Mouse (Mus musculus): ENCODE measurements around the gene Cacng7. TPM values are rescaled to one million over a fixed set of nuclear protein-coding genes. Genes with fewer than 3 reads are reported as not detected.
"Not testable (repeated sequence)": the region's sequence is repeated elsewhere in the genome, so short reads cannot be mapped to it uniquely, and the experiment has no call there.

Cacng7 gene
- 0.48 and 0.49 TPM in 2 replicates for polyA plus RNA-seq (2015; fragmentation: Nextera tagmentation; extraction: Ambion mirVana)

DNA sequence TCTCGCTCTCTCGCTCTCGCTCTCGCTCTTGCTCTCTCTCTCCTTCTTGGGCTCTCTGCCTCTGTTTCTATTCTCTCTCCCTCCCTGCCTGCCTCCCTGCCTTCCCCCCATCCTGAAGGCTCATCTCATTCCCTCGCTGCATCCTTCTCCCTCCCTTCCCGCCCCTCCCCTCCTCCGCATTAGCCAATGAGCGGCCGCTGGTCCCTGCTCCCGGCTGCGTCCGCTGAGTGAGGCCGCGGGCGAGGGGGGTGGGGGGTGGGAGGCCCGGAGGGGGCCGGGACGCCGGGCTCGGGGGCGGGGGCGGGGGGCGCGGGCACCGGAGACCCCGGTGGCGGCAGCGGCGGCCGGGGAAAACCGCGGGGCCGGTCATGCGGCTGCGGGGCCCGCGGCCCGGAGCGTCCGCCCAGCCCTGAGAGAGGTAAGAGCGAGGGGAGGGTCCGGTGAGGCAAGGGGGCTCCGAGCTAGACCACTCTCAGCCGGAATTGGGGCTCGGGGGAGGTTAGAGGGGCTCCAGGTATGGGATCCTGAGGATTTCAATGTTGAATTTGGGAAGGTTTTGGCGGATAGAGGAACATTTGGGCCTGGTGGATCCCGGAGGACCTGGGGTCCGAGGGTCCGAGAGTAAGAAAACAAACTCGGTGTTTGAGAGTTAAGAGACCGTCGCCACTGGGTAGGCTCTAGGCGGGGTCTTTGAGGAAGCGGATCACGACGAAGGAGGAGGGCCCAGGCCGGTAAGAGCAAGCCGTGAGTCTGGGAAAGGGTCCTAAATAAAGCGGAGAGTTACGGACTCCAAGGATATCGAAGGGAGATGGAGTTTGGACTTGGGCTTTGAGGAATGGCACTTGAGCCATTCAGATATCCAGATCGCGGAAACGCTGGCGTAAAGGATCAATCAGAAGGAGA is at the start of gene Cacng7:
Cacng7 (plus strand) TSS at position 337 of the 903 bp plus-strand sequence.
- Histone ChIP-seq H3K9ac (peak within 1 kb of the TSS; percentile 42), H3K4me3 (peak within 1 kb of the TSS; percentile 58), H3K4me1 (peaks cover 25% of the 10 kb centered on the region), H3K9me3 (no peaks in the 10 kb centered on the region), H3K4me2 (peak within 1 kb of the TSS; percentile 67), H3K36me3 (no peaks in the 10 kb centered on the region), H3K27ac (peak within 1 kb of the TSS; percentile 53), H3K27me3 (peaks cover 38% of the 10 kb centered on the region)
- under 1% methylated on average over 51 of the region's 65 CpGs for WGBS
- peak; percentile 80 for ATAC-seq (ENCODE audit: borderline replicate concordance, extremely low read depth, low FRiP score, low TSS enrichment)

DNA sequence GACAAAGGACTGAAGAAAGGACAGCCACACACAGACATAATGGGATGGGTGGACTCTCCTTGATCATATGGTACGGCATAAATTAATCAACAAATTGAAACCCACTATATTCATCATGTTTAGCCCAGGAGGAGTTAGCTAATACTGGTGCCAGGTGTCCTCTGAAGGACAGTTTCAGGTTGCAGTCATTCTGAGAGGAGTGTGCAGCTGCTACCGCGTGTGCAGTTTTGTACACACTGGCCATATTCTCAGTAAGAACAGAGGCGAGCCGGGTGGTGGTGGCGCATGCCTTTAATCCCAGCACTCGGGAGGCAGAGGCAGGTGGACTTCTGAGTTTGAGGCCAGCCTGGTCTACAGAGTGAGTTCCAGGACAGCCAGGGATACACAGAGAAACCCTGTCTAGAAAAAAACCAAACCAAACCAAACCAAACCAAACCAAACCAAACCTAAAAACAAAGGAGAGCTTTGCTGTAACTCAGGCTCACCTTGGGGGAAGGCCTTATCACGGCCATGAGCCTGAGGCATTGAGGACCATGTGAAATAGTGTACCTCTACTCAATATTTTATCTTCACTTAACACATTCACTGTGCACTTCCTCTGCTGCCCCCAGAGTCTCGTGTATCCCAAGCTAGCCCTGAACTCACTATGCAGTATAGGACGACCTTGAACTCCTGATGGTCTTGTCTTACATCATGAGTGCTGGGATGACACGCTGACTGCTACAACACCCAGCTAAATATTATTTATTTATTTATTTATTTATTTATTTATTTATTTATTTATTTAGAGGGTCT is 49.5 kb upstream of the Cacng7 start:
- ATAC-seq (ENCODE audit: borderline replicate concordance, extremely low read depth, low FRiP score, low TSS enrichment), result no peak
- whole genome bisulfite sequencing, result 84% methylated on average over 11 of the region's 11 CpGs
- H3K4me2 ChIP-seq, result no peak overlapping the region

DNA sequence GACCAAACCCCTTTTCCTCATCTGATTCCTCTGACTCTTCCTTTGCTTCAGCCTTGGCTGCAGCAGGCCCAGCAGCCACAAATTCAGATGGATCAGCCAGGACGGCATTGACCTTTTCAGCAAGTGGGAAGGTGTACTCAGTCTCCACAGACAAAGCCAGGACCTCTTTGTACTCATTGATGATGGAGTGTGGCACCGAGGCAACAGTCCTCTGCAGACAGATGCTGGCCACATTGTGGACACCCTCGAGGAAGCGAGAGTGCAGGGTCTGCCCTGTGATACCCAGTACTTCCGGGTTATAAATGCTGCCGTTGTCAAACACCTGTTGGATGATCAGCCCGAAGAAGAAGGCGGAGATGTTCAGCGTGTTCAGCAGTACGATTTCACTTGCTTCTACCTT is 48.2 kb upstream of the Cacng7 start:
- Histone ChIP-seq H3K4me2 (no peak overlapping the region), H3K36me3 (no peaks in the 10 kb centered on the region), H3K4me1 (peaks cover 22% of the 10 kb centered on the region), H3K27ac (no peak overlapping the region), H3K27me3 (no peaks in the 10 kb centered on the region), H3K9me3 (no peaks in the 10 kb centered on the region), H3K9ac (no peak overlapping the region), H3K4me3 (no peak overlapping the region)
- 83% methylated on average over 10 of the region's 10 CpGs for WGBS
- ATAC-seq (ENCODE audit: borderline replicate concordance, extremely low read depth, low FRiP score, low TSS enrichment), result no peak

More for the DNA sequence above, 49.5 kb upstream of the Cacng7 start:
- Histone ChIP-seq H3K27me3 (no peaks in the 10 kb centered on the region), H3K27ac (no peak overlapping the region), H3K4me1 (peaks cover 14% of the 10 kb centered on the region), H3K9me3 (no peaks in the 10 kb centered on the region), H3K4me3 (no peak overlapping the region), H3K9ac (no peak overlapping the region), H3K36me3 (no peaks in the 10 kb centered on the region)

DNA sequence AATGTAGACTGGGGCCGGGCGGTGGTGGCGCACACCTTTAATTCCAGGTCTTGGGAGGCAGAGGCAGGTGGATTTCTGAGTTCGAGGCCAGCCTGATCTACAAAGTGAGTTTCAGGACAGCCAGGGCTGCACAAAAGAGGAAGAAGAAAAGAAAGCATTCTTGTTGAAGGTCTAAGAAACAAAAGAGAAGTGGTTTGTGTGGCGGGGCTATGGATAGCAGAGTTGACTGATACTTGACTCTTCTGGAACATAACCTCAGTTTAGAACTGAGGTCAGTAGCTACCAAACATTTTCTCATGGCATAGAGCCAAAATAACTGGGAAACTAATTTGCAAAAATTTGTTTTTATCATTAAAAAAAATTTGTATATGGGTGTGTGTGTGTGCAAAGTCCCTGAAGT is 46.7 kb upstream of the Cacng7 start:
- WGBS, result 89% methylated on average over 5 of the region's 5 CpGs
- Histone ChIP-seq H3K9me3 (no peaks in the 10 kb centered on the region), H3K4me3 (no peak overlapping the region), H3K4me1 (peaks cover 22% of the 10 kb centered on the region), H3K27me3 (no peaks in the 10 kb centered on the region), H3K36me3 (no peaks in the 10 kb centered on the region), H3K9ac (no peak overlapping the region), H3K27ac (no peak overlapping the region), H3K4me2 (no peak overlapping the region)
- no peak for ATAC-seq (ENCODE audit: borderline replicate concordance, extremely low read depth, low FRiP score, low TSS enrichment)

DNA sequence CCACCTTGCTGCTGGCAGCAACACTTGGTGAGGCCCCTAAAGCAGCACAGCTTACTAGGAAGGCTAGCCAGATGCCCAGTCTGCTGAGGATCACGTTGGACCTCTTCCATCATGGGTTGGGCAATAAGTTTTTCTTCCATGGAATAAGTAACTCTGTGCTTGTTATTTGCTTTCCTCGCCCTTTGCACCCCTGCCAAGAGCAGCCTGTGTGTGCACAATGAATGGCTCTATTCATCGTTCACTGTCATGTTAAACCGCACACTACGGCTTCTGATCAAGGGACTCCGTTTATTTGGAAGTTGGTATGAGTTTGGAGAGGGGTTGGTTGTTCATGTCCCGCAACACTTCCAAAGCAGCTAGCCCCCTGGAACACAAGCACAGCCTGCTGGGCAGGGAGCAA is 45.6 kb upstream of the Cacng7 start:
- H3K9me3 ChIP-seq, result no peaks in the 10 kb centered on the region
- ATAC-seq (ENCODE audit: borderline replicate concordance, extremely low read depth, low FRiP score, low TSS enrichment), result no peak
- 49% methylated on average over 7 of the region's 7 CpGs for WGBS

DNA sequence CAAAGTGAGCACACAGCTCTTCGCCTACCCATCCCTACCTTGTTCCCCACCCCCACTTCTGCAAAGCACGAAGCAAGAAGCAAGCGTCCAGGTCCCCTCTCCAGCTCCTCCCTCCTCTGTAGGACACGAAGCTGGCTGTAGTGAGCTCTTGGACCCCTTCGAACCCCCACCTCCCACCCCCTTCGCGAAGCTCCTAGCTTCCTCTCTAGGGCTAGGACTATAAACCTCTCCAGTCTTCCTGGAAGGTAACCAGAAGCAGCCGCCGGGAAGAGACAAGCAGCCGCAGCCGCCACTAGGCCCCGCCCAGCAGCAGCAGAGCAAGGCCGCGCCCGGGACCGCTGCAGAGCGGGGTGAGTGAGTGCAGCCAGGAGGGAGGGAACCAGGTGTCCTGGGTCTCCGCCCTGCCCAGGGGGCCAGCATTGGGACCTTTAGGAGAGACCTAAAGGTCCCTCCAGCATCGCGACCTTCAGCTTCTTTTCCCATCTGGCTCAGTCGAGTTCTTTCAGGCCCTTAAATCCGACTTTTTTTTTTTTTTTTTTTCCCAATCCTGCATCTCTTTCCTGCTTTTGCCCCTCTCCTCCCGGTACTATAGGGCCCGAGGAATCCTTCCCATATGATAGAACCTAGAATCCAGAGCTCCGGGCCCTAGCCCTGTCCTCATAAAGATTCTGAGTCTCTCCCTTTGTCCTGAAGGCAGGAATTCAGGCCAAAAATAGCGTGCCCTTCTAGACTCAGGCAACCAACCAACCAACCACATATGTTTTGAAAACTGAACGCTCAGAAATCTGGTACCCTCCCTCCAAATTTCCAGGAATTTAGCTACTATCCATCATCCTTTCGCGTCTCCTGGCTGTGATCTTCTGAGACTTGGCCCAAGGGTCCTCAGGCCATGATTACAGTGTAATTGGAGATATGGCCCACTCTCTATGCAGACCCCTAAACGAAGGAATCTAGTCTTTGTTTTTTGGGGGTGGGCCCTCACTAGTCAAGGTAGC is 43.5 kb upstream of the Cacng7 start, which contains the start of the genes Myadm and Prkcg:
Myadm (plus strand) TSS at position 105 of the 995 bp plus-strand sequence.
Prkcg (plus strand) TSS at position 204 of the 995 bp plus-strand sequence.
- peak within 1 kb of the TSS; percentile 55 for H3K4me3 ChIP-seq
- H3K9ac ChIP-seq, result peak within 1 kb of the TSS; percentile 56
- peaks cover 4% of the 10 kb centered on the region for H3K36me3 ChIP-seq
- ATAC-seq (ENCODE audit: borderline replicate concordance, extremely low read depth, low FRiP score, low TSS enrichment), result peak; percentile 19; the same call in 1 of the 2 replicates
- WGBS, result 3% methylated on average over 30 of the region's 30 CpGs
- peak within 1 kb of the TSS; percentile 94 for H3K27ac ChIP-seq
- peak within 1 kb of the TSS; percentile 58 for H3K4me2 ChIP-seq
- H3K4me1 ChIP-seq, result peaks cover 36% of the 10 kb centered on the region
- no peaks in the 10 kb centered on the region for H3K9me3 ChIP-seq
- H3K27me3 ChIP-seq, result no peaks in the 10 kb centered on the region

More for the DNA sequence above, 45.6 kb upstream of the Cacng7 start:
- Histone ChIP-seq H3K4me2 (no peak overlapping the region), H3K9ac (no peak overlapping the region), H3K27ac (no peak overlapping the region), H3K27me3 (no peaks in the 10 kb centered on the region), H3K4me1 (peaks cover 26% of the 10 kb centered on the region), H3K4me3 (no peak overlapping the region), H3K36me3 (no peaks in the 10 kb centered on the region)

DNA sequence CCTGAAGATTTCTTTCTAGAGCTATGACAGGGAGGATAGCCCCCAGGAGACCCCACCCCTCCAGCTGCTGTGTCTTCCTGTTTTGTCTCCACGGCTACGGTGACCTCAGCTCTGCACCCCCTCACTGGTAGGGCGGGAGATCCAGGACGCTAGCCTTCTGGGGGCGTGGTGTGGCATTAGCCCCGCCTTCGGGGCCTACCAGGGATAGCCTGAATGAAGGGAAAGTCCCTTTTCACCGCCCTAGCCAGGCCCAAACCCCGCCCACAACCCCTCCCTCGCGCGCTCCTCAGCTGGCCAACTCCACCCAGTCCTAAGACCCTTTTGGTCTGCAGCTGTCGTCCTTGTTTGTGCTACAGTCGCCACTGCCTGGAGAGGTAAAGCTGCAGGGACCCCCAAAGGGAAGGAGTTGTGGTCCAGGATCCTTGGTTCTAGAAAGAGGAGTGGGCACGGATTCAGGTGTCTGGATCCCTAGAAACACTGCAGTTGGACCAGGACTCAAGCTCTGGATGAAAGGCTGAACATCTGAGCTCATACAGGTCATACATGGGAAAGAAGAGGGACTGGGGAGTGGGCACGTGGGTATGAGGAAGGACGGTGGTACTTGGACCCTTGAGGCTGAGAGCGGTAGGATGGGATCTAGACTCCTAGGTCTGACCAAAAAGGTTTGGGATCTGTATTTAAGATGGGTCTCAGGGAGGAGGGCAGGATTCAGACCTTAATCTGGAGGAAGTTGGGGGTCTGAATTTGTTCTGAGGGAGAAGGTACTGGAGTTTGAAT is 42.3 kb upstream of the Cacng7 start:
- H3K4me3 ChIP-seq, result peak overlapping the region; percentile 55
- peak overlapping the region; percentile 58 for H3K4me2 ChIP-seq
- peaks cover 13% of the 10 kb centered on the region for H3K36me3 ChIP-seq
- WGBS, result under 1% methylated on average over 18 of the region's 18 CpGs
- H3K9ac ChIP-seq, result peak overlapping the region; percentile 56
- peak; percentile 86 for ATAC-seq (ENCODE audit: borderline replicate concordance, extremely low read depth, low FRiP score, low TSS enrichment)
- H3K4me1 ChIP-seq, result peaks cover 42% of the 10 kb centered on the region
- H3K27ac ChIP-seq, result peak overlapping the region; percentile 94
- H3K27me3 ChIP-seq, result no peaks in the 10 kb centered on the region
- H3K9me3 ChIP-seq, result no peaks in the 10 kb centered on the region

DNA sequence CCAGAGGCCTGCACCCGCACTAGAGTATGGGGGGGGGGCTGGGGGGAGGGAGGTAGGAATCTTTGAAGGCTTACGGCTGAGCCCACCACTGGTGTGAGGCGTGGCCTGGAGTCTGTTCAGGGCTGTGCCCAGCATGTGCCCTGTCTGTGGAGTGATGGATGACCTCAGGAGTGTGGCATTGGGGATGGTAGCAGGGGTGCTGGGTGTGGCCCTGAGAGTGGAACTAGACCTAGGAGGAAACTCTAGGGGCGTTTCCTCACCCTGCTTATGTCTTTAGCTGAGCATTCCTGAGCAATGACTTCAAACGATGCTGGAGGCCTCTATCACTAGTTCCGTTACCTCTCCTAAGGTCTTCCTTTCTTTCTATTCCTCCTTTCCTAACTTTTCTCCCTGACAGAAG is 41.6 kb upstream of the Cacng7 start:
- H3K27ac ChIP-seq, result peak overlapping the region; percentile 89
- H3K27me3 ChIP-seq, result no peaks in the 10 kb centered on the region
- ATAC-seq (ENCODE audit: borderline replicate concordance, extremely low read depth, low FRiP score, low TSS enrichment), result no peak
- H3K4me3 ChIP-seq, result peak overlapping the region; percentile 55
- peak overlapping the region; percentile 31 for H3K9ac ChIP-seq
- peak overlapping the region; percentile 58 for H3K4me2 ChIP-seq
- peaks cover 42% of the 10 kb centered on the region for H3K4me1 ChIP-seq
- WGBS, result 19% methylated on average over 6 of the region's 6 CpGs
- H3K9me3 ChIP-seq, result no peaks in the 10 kb centered on the region
- peaks cover 19% of the 10 kb centered on the region for H3K36me3 ChIP-seq

DNA sequence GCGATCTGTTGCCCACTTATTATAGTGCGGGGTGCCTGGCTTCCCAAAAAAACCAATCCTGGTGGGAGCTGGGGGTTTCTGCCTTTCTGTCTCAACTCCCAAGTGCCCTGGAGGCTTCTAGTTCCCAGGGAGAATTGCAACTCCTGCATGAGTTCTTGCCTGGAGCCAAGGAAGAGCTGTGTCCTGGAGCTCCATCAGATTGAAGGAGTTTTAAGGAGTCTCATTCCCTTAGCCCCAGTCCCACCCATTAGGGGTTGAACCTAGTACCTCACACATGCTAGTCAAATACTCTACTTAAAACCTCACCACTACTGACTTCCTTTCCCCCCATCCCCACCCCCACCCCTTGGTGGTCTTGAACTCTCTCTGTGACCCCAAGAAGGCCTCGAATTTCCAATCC is 41.0 kb upstream of the Cacng7 start:
- WGBS, result 57% methylated on average over 3 of the region's 3 CpGs
- Histone ChIP-seq H3K4me1 (peaks cover 44% of the 10 kb centered on the region), H3K4me2 (peak overlapping the region; percentile 58), H3K27me3 (no peaks in the 10 kb centered on the region), H3K4me3 (peak overlapping the region; percentile 55), H3K9ac (peak overlapping the region; percentile 31), H3K36me3 (peaks cover 21% of the 10 kb centered on the region), H3K27ac (peak overlapping the region; percentile 89), H3K9me3 (no peaks in the 10 kb centered on the region)
- no peak for ATAC-seq (ENCODE audit: borderline replicate concordance, extremely low read depth, low FRiP score, low TSS enrichment)

DNA sequence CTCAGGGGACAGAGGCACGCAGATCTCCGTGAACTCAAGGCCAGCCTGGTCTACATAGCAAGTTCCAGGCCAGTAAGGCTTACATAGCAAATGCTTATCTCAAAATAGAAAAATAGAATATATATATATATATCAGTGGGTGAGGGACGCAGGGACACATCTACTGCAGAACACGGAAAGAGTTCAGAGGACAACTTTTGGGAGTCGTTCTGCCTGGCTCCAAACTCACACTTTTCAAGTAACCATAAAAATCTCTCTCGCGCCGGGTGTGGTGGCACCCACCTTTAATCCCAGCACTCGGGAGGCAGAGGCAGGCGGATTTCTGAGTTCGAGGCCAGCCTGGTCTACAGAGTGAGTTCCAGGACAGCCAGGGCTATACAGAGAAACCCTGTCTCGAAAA is 40.5 kb upstream of the Cacng7 start:
- 38% methylated on average over 10 of the region's 12 CpGs for whole genome bisulfite sequencing
- Histone ChIP-seq H3K4me3 (peak overlapping the region; percentile 55), H3K36me3 (peaks cover 26% of the 10 kb centered on the region), H3K4me1 (peaks cover 45% of the 10 kb centered on the region), H3K27ac (peak overlapping the region; percentile 89), H3K9ac (peak overlapping the region; percentile 31; the same call in 1 of the 2 replicates), H3K4me2 (peak overlapping the region; percentile 58)
- not testable (repeated sequence) for ATAC-seq (ENCODE audit: borderline replicate concordance, extremely low read depth, low FRiP score, low TSS enrichment); H3K9me3 ChIP-seq; H3K27me3 ChIP-seq
